Mouse (Mus musculus): ENCODE measurements at regions not wholly inside any gene's neighbourhood (a gene's known extent, or its start where the extent isn't known, plus 50 kb on each side); places are given as distances from the start of the nearest gene placed in this dataset. TPM values are rescaled to one million over a fixed set of nuclear protein-coding genes. Genes with fewer than 3 reads are reported as not detected.
A peak's percentile ranks its signal among the peaks of the same experiment; 100 is the strongest.

GRCm38 (mm10) chr16:3256051-3256450, 334.8 kb upstream of the Olfr161 start:
- H3K36me3 ChIP-seq (ENCODE audit: control insufficient read depth, insufficient read depth): no peaks in the 10 kb centered on the region
- H3K4me1 ChIP-seq (ENCODE audit: control insufficient read depth, insufficient read depth, low read length): no peaks in the 10 kb centered on the region
- peaks cover 26% of the 10 kb centered on the region for H3K9me3 ChIP-seq (replicated peaks; ENCODE audit: control insufficient read depth, low read length)
- no peak overlapping the region for H3K27ac ChIP-seq (ENCODE audit: low read length)
- no peak overlapping the region for H3K4me2 ChIP-seq (ENCODE audit: low read depth, low read length)
- no peak overlapping the region for H3K9ac ChIP-seq (ENCODE audit: low read length)
- no peak for ATAC-seq (replicated peaks; ENCODE audit: extremely low read depth, insufficient read depth, low FRiP score)
- H3K4me3 ChIP-seq (ENCODE audit: low read length): no peak overlapping the region
- no peaks in the 10 kb centered on the region for H3K27me3 ChIP-seq (ENCODE audit: control insufficient read depth, insufficient read depth, low read length)

- Histone ChIP-seq H3K27ac (ENCODE audit: low read length) (no peak overlapping the region), H3K27me3 (ENCODE audit: control insufficient read depth, insufficient read depth, low read length) (no peaks in the 10 kb centered on the region), H3K4me1 (ENCODE audit: control insufficient read depth, insufficient read depth, low read length) (no peaks in the 10 kb centered on the region), H3K36me3 (ENCODE audit: control insufficient read depth, insufficient read depth) (no peaks in the 10 kb centered on the region), H3K9ac (ENCODE audit: low read length) (no peak overlapping the region), H3K9me3 (replicated peaks; ENCODE audit: control insufficient read depth, low read length) (peaks cover 28% of the 10 kb centered on the region), H3K4me3 (ENCODE audit: low read length) (no peak overlapping the region), H3K4me2 (ENCODE audit: low read depth, low read length) (no peak overlapping the region)
- 72% methylated on average over 1 of the region's 1 CpGs for WGBS
- 0 out of 2 replicates have a peak, but pooled peaks have one; percentile 19 for ATAC-seq (replicated peaks; ENCODE audit: extremely low read depth, insufficient read depth, low FRiP score)
Measured at GRCm38 (mm10) chr16:3265351-3265750, 325.5 kb upstream of the Olfr161 start.

GRCm38 (mm10) chr16:3271819-3272490, 318.9 kb upstream of the Olfr161 start:
- Histone ChIP-seq H3K4me1 (ENCODE audit: control insufficient read depth, insufficient read depth, low read length) (no peaks in the 10 kb centered on the region), H3K4me3 (ENCODE audit: low read length) (no peak overlapping the region), H3K27ac (ENCODE audit: low read length) (no peak overlapping the region), H3K36me3 (ENCODE audit: control insufficient read depth, insufficient read depth) (no peaks in the 10 kb centered on the region), H3K27me3 (ENCODE audit: control insufficient read depth, insufficient read depth, low read length) (no peaks in the 10 kb centered on the region), H3K9me3 (replicated peaks; ENCODE audit: control insufficient read depth, low read length) (peaks cover 36% of the 10 kb centered on the region), H3K9ac (ENCODE audit: low read length) (no peak overlapping the region), H3K4me2 (ENCODE audit: low read depth, low read length) (no peak overlapping the region)
- WGBS: 41% methylated on average over 2 of the region's 2 CpGs
- ATAC-seq (replicated peaks; ENCODE audit: extremely low read depth, insufficient read depth, low FRiP score): no peak

GRCm38 (mm10) chr16:3273427-3273826, 317.4 kb upstream of the Olfr161 start:
- WGBS: 66% methylated on average over 2 of the region's 2 CpGs
- no peak for ATAC-seq (replicated peaks; ENCODE audit: extremely low read depth, insufficient read depth, low FRiP score)

More at GRCm38 (mm10) chr16:3273427-3273826, 317.4 kb upstream of the Olfr161 start:
- H3K4me1 ChIP-seq (ENCODE audit: control insufficient read depth, insufficient read depth, low read length): no peaks in the 10 kb centered on the region
- peaks cover 32% of the 10 kb centered on the region for H3K9me3 ChIP-seq (replicated peaks; ENCODE audit: control insufficient read depth, low read length)
- no peaks in the 10 kb centered on the region for H3K27me3 ChIP-seq (ENCODE audit: control insufficient read depth, insufficient read depth, low read length)
- H3K36me3 ChIP-seq (ENCODE audit: control insufficient read depth, insufficient read depth): no peaks in the 10 kb centered on the region
- H3K27ac ChIP-seq (ENCODE audit: low read length): no peak overlapping the region
- no peak overlapping the region for H3K9ac ChIP-seq (ENCODE audit: low read length)
- no peak overlapping the region for H3K4me2 ChIP-seq (ENCODE audit: low read depth, low read length)
- H3K4me3 ChIP-seq (ENCODE audit: low read length): no peak overlapping the region

Small RNA genes lying in the stretch of these regions (microRNA-seq; reads per million reads assigned to microRNA genes)
- not detected for gene Gm23215

Data from heart, embryonic 16.5 days (tissue).